Mouse (Mus musculus) brain, embryonic 18.5 days (tissue): ENCODE results near the gene Pkd1l3.
A peak's percentile ranks its signal among the peaks of the same experiment; 100 is the strongest.

Experiments
- DNase-seq: peaks from one replicate; pipeline ENCODE4 v3.0.0-alpha.2; 2012; ENCODE audit warnings: low read depth, low spot score

The Pkd1l3 gene

DNA sequence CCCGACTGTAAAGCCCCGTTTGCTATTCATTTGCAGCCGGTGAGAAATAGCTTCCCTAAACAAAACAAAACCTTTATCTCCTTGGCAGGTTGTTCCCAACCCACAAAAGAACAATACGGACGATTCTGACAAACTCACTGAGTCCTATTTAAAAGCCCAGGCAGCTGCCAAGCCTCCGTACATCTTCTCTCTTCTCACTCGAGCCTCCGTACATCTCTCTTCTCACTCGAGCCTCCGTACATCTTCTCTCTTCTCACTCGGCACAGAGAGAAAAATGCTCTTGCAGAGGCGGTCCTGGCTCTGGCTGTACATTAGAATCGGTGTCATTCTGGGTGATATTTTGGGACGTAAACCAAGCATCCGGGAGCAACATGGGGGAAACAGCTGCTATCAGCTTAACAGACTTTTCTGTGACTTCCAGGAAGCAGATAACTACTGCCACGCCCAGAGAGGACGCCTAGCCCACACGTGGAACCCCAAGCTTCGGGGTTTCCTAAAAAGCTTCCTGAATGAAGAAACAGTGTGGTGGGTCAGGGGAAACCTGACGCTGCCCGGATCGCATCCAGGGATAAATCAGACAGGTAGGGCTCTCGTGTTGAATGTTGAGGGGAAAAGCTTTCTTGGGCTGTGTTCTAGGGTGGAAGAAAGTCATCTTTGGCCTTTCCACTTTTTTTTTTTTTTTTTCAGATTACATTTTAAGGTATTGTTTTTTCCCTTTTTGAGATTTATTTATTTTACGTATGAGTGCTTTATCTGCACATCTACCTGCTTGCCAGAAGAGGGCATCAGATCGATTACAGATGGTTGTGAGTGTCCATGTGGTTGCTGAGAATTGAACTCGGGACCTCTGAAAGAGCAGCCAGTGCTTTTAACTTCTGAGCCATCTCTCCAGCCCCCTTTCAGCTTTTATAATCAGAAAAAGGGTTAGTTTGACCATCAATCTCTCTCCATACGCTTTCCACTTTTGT, at the start of gene Pkd1l3:
Pkd1l3 (plus strand) TSS at position 275 of the 968 bp plus-strand sequence.
- no peak for DNase-seq

DNA sequence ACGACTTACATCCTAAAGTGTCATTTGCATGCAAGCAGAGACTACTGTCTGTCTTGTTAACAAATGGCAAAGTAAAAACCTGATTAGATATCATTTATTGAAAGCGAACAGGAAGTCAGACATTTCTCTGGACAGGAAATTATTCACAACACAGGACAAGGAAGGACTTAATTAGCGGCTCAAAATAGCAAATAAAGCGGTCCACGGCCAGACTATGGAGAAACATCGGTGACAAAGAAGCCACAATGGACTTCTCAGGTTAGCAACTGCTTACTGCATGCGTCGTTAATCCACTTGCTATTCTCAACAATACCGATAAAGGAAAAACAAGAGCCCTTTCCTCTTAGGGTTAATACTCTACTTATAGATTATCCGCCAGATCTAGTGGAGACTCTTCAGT, 49.6 kb upstream of the Pkd1l3 start:
- DNase-seq: no peak

DNA sequence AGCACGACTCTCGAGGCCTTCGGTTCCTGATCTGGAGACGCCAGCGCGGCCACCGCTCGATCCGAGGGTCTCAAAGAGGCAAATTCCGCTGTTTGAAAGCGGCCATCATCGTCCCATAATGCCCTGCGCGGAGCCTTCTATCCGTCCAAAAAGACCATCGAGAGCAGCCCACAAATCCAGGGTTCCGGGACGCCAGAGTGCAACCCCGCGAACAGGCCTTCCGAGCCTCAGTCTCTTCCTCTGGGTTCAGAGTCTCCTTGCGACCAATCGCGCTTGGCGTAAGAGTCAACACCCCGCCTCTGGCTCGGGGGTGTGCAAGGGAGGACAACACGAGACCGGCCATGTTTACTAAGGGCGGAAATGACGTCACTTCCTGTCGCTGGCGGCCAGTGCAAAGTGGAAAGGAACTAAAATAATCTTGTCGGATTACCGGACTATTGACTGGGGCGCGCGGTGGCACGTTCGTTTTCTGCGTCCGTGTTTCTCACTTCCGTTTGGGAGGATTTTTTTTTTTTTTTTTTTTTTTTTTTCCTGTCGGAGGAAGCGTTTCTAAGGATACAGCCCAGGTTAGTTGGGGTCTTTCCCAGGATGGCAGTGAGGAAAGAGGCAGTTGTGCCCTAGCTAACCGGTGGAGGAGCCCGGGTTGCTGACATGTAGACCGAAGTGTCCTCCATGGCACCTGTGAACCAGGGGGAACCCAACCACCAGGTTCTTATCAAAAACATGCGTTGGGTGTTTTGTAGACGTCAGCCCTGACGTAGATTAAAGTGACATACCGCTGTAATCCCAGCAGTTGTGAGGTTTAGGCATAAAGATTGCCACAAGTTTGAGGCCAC, 48.6 kb upstream of the Pkd1l3 start, which contains the start of the genes Dhx38 and Txnl4b:
Dhx38 (minus strand) TSS at position 364 of the 836 bp plus-strand sequence.
Txnl4b (plus strand) TSS at position 395 of the 836 bp plus-strand sequence.
- DNase-seq: peak; percentile 99

DNA sequence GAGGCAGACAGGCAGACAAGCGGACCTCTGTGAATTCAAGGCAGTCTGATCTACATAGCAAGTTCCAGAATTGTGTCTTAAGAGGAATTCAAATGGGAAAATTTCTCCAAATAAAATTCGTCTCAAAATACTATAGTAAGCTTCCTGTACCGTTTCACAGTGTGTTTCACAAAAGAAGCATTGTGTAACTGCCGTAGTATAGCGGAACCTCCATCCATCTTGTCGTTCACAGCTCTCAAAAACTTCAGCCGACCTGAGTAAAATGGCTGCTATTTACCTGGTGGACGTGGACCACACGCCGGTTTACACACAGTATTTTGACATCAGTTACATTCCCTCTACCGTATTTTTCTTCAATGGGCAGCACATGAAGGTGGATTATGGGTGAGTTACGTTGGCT, 43.2 kb upstream of the Pkd1l3 start:
- DNase-seq: no peak

DNA sequence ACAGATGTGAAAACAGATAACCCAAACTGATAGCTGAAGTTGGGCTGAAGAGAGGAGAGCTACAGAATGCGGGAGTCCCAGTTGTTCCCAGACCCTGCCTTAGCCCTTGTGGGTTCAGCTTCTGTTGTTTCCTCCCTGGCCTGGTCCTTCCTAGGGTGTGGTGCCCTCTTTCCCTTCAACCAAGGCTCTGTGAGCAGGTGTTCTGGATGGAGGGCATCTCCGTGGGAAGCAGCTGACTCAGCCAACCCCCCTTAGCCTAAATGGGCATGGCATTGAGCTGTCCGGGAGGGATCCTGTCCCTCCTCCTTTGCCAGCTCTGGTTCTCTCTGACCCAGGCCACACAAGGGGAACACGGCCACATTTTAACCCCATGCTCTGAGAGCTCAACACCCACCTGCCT, 38.0 kb upstream of the Pkd1l3 start:
- no peak for DNase-seq

DNA sequence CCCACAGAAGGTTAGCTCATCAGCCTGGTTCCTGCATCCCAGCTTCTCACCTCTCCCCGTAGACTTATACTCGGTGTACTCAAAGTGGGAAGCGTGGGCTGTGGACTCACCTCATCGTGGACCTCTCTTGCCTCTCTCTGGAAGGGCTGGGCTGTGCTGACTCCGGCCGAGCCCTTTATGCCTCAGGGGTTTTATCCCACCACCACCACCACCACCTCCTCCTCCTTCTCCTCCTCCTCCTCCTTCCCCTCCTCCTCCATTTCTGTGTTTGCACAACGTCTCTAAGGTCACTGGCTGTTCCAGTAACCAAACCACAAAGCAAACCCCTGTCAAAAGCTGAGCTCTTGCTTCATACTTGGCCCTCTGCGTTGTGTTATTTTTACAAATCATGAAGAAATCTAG, 35.4 kb upstream of the Pkd1l3 start, which contains the start of gene Hp:
Hp (minus strand) TSS at position 273 of the 402 bp plus-strand sequence.
- no peak for DNase-seq

DNA sequence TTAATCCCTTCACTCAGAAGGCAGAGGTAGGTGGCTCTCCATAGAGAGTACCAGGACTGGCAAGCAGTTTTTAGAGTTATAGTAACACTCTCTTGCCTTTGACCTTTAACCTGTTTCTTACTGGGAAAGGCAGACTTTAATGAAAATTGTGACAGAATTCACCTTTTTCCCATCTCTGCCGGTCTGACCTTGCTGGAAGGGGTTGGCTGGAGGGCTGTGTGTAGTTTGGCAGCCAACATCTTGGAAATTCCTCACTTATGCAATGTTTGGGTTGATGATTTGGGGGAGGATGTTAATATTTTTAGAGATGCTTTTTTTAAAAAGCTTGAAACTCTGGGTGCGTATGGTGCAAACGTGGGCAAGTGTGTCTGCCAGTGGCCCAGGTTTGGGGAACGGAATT, 30.0 kb upstream of the Pkd1l3 start:
- DNase-seq: no peak

DNA sequence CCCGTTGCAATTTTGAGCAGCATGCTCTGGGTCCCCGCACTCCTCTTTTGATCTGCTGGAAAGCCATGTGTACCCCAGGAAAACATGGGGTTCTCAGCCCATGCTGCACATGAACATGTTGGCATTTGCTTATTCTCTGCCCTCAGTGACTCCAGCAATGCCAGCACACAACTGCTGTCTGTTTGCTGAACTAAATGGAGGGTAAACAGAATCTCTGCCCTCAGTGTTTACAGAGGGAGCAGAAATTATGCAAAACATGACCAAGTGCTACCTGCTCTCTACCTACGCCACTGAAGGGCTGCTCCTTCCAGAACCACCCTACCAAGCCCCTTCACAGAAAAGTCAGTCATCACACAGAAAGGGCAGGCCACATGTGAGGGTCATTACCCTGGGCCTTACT, 29.5 kb upstream of the Pkd1l3 start:
- DNase-seq: no peak

DNA sequence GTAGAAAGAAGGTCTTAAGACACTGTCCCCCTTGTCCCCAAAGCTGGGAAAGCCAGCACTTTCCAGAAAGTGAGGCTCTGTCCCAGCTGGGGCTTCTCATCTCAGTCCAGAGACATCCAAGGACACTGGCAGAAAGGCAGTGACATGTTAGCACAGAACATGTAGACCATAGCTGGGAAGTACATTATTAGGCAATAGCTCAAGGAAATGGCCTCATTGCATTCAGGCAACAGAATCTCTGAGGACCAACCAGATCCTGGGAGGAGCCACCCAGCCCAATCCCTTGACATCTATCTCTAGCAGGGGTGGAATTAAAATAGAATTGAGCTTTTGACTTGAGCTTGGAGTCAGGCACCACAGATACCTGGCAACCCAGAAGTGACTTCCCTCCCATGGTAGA, 28.7 kb upstream of the Pkd1l3 start:
- DNase-seq: no peak

DNA sequence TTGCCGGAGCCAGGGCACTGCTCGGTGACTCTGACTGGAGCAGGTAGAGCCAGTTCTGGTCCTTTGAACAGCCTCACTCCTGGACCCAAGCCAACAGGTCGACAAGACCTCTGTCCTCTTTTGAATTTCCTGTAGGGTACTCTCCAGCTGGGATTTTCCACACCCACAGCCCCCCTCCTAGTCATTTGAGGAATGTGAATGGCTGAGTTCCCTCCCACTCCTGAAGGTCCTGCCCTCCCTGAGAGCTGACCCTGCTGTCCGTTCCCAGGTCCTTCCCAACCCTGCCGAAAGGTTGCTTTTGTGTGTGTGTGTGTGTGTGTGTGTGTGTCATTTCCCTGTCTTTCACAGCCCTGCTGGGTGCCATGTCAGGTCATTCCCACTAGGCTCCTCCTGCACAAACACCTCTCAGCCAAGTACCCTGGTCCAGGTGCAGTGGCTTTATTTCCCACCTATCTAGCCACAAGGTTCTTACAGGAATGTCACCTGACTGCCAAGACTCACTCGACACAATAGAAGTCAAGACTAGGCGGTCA, 27.3 kb upstream of the Pkd1l3 start:
- DNase-seq: no peak

DNA sequence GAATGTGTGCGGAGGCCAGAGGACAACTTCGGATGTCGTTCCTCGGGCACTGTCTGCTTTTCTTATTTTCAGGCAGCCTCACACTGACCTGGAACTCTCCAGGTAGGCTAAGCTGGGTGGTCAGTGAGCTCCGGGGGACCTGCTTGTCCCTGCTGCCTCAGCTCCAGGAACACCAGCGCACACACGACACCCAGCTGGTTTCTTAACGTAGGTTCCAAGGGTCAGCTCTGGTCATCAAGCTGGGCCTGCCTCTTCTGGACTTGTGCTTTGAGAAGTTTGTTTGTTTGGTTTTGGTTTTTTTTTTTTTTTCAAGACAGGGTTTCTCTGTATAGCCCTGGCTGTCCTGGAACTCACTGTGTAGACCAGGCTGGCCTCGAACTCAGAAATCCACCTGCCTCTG, 23.4 kb upstream of the Pkd1l3 start:
- DNase-seq: no peak

DNA sequence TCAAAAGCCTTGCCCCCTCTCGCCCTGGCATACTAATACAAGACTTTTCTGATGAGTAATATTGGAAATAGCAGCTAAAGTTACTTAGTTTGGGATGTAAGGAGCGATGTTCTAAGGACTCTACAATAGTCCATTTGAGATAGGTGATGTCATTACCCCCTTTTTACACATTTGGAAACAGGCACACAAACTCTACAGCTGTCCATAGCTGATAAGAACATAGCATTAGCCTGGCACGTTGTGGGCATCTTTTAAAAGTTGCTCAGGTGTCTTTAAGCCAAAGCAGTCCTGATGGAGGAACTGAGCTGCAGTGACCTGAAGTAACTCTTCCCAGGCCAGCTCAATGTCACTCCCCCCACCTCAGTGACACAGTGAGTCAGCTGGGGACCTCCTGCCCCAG, 22.9 kb upstream of the Pkd1l3 start:
- DNase-seq: no peak

DNA sequence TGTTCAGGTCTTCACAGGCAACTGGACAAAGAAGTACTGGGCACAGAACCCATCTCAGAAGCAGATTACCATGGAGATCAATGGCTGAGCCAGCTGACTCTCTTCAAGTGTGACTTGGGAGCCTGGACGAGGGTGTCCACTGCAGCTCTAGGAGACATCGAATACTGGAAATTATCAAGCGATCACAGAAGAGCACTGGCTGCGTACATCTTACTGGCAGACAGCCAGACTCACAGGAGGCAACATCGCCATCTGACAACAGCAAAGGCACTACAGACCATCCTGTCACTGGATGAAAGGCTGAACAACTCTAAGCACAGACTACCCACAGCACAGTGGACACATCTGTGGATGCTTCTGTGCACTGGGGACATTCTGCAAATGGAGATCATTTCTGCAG, 22.2 kb upstream of the Pkd1l3 start:
- no peak for DNase-seq

DNA sequence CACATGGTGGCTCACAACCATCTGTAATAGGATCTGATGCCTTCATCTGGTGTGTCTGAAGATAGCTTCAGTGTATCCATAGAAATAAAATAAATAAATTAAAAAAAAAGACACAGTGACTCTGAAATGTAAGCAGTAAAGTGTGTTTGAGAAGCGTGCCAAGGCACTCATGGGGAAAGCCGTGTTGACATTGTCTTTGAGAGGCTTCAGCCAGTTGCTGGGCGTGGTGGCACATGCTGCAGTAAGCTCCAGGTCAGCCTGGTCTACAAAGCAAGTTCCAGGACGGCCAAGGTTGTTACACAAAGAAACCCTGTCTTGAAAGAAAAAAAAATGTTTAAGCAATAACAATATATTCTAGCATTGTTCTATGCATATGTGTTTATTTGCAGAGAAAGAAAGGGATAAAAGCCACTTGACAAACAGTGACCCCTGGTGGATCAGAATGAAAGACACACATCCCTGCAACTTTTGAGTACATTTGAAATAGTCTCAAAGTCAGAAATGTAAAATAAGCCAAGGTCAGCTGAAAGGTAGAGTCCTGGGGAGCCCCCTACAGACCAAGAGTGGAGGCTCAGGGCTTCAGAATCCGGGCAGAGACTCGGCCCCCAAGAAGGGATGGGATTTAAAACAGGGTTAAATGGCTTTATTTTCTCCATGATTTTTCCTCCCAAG, 21.1 kb upstream of the Pkd1l3 start:
- no peak for DNase-seq

DNA sequence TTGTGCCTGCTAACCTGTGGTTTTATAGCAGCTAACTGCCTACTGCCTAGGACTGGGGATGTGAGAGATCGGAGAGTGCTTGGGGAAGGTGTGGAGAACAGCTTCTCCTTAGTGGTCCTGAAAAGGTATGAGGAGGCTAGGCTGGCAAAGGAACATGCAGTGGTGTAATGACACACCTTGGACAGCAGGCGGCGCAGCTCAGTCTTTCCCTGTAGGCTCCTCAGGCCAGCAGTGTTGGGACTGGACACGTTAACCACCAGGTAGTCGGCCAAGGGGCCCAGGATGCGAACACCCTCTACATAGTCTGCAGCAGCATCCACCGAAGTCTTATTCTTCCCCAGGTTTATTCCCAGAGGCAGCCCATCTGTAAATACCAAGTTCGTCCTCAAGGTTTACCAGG, 18.5 kb upstream of the Pkd1l3 start:
- DNase-seq: no peak

DNA sequence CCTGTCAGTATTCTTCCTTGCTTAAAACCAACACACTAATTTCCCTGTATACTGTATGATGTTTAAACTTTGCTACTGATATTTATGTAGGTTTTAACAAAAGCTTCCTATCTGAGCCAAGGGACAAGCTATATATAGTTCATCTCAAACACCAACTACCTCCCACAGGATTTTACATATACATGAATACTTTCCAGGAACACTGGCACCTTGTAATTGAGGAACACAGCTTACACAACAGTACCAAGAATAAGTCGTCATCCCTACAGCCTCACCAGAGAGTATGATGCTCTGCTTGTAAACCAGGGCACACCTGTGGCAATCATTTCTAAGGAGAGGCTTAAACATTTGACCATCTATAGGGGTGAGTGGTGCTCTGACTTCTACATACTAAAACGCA, 7.6 kb upstream of the Pkd1l3 start:
- no peak for DNase-seq

DNA sequence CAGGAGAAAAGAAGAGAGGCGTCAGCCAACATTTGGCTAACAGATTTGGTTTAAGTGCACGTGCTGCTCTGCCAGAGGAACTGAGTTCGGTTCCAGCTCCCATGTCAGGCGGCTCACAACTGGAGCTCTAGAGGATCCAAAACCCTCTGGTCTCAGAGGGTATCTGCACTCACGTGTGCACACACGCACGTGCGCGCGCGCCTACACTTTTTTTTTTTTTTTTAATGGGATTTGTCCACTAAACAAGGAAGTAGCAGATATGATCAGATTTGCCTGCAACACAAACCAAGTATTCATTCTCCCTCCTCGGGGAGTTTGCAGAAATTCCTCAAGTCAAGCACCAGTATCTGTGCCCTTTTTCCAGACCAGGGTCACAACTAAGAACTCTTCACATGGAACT, 6.7 kb upstream of the Pkd1l3 start:
- no peak for DNase-seq

DNA sequence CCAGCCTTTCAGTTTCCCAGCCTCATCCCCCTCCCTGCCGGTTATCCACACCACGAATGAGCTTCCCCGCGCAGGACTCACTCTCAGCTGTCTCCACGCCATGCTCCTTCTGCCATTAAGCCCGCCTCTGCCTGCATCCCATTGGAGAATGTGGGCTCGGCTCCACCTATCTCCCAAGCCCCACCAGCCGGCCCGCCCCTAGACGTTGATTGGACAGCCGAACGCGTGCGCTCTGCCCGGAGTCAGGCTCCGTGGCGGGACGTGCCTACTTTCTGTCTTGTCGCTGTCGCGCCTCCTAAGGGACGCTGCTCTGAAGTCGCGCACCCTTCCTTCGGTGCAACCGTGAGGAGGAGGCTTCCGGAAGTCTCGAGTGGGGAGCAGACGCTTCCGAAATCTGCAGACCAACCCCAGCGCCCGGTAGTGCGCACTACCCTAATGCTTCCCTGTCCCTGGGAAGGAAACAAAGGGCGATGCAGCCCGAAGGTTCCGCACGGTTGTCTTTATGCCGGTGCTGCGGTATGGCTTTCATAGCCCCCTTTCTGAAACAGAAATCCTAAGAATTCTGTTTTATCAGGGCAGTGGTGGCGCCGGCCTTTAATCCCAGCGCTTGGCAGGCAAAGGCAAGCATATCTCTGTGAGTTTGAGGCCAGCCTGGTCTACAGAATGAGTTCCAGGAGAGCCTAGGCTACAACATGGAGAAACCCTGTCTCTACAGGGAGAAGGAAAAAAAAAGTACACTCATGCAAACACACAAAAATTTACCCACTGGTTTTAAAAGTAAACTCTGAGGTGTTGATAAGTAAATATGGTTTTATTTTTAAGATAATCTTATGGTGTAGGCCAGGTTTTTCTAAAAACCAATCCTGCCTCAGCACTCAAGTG, 5.8 kb upstream of the Pkd1l3 start, which contains the start of gene Dhodh:
Dhodh (minus strand) TSS at position 403 of the 882 bp plus-strand sequence.
- peak; percentile 98 for DNase-seq

DNA sequence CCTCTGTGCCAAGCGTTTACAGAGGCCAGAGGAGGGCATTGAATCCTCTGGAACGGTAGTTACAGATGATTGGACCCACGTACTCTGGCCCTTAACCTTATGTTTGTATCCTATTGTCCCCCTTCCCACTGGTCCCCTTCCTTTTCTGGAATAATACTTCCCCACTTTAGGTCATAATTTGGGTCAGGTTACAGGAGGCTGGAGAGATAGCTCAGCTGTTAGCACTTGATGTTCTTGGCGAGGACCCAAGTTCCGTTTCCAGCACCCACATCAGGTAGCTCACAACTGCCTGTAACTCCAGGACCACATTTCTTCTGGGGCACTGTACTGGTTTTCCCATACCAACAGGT, 5.2 kb upstream of the Pkd1l3 start:
- DNase-seq: no peak

DNA sequence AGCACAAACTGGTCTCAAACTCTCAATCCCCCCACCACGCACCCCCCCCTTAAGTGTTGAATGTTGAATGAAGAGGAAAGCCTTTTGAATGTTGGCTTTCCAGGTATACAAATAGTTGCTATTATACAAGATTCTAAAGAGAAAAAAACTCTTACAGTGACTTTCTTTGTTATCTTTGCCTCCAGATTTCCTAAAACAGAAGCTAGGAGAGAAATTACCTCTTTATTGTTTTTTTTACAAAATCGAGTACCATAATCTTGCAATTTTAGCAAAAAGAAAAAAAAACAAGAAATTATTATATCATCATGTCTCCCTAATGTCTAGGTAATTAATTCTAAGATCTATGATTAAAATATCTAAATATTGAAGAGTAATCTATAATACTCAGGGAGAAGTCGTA, 1.3 kb downstream of the Pkd1l3 start:
- no peak for DNase-seq

DNA sequence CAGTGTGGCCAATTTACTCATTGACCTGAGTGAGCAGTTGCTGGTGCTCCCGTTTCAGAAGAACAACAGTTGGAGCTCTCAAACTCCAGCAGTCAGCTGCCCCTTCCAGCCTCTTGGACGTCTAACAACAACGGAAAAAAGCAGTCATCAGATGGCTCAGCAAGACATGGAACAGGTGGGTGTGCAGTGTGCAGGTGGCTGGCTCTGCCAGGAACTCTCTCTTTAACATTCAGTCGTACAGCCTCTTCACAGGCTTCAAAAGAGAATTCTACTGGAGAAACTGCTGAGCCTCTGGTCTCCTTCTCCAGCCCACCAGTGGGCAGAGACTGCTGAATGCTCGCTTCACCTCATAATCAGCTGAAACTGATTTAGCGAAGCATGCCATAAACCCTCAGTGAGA, 14.3 kb downstream of the Pkd1l3 start:
- no peak for DNase-seq
